Mouse (Mus musculus): ENCODE measurements around the gene Sae1. TPM values are rescaled to one million over a fixed set of nuclear protein-coding genes. Genes with fewer than 3 reads are reported as not detected.

Gene Sae1
- total and polyA plus RNA-seq, 3 experiments, result 182 to 287 TPM; not detected in 1

GRCm38 (mm10) chr7:16425721-16426120 is 38.1 kb upstream of the Sae1 start:
- Histone ChIP-seq H3K4me1 (ENCODE audit: control insufficient read depth in 1 of 2, insufficient read depth in 2 of 2, low read length in 2 of 2) (no peaks in the 10 kb centered on the region), H3K79me2 (ENCODE audit: control insufficient read depth, insufficient read depth, low read length, poor library complexity) (no peaks in the 10 kb centered on the region), H3K27ac (ENCODE audit: control insufficient read depth, low read depth, low read length) (no peak overlapping the region), H3K9me3 (replicated peaks; ENCODE audit: insufficient read depth, low read length) (no peaks in the 10 kb centered on the region), H3K9ac (ENCODE audit: control insufficient read depth, low read depth, low read length, poor library complexity, severe bottlenecking) (no peak overlapping the region), H3K4me3 (ENCODE audit: control insufficient read depth in 1 of 2, insufficient read depth in 1 of 2, low read depth in 2 of 2, low read length in 2 of 2) (no peak overlapping the region), H3K36me3 (ENCODE audit: control insufficient read depth in 1 of 2, insufficient read depth in 2 of 2, low read length in 2 of 2) (peaks cover 0 to 23% of the 10 kb centered on the region in 2 experiments; a peak in 2 of 4 replicates), H3K27me3 (ENCODE audit: control insufficient read depth in 1 of 2, insufficient read depth in 2 of 2, low read length in 2 of 2) (no peaks in the 10 kb centered on the region)
- TF ChIP-seq NRF1 (IDR thresholded peaks at IDR 0.05; ENCODE audit: insufficient read depth, low read depth, low read length, poor library complexity, severe bottlenecking) (no peak), E2F4 (IDR thresholded peaks at IDR 0.05; ENCODE audit: borderline replicate concordance, low read depth, low read length) (no peak), ZMIZ1 (IDR thresholded peaks at IDR 0.05; ENCODE audit: low read depth, low read length) (no peak), MXI1 (IDR thresholded peaks at IDR 0.05; ENCODE audit: low read depth, low read length) (no peak), POLR2AphosphoS2 (IDR thresholded peaks at IDR 0.05; ENCODE audit: low read length) (no peak)
- DNase-seq (ENCODE audit: low read depth, low spot score), result no peak

DNA sequence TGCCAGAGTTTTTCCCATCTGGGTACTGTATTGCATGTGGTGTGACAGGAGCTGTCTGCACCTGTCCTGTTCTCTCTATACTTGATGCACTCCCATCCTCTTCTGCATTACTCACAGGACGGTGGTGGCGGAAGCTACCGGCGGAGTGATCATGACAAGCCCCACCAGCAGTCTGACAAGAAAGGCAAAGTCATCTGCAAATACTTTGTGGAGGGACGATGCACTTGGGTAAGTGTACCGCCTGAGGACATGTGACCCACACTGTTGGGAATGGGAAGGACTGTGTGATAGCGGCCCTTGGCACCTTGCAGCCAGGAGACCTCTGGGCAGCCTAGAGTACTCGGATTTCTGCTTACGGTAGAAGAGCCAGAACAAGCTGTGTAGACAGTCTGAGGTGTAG is 36.1 kb upstream of the Sae1 start:
- Histone ChIP-seq H3K4me1 (ENCODE audit: control insufficient read depth in 1 of 2, insufficient read depth in 2 of 2, low read length in 2 of 2) (no peaks in the 10 kb centered on the region), H3K4me3 (ENCODE audit: control insufficient read depth in 1 of 2, insufficient read depth in 1 of 2, low read depth in 2 of 2, low read length in 2 of 2) (no peak overlapping the region), H3K9me3 (replicated peaks; ENCODE audit: insufficient read depth, low read length) (no peaks in the 10 kb centered on the region), H3K79me2 (ENCODE audit: control insufficient read depth, insufficient read depth, low read length, poor library complexity) (no peaks in the 10 kb centered on the region), H3K36me3 (ENCODE audit: control insufficient read depth in 1 of 2, insufficient read depth in 2 of 2, low read length in 2 of 2) (peaks cover 0 to 29% of the 10 kb centered on the region in 2 experiments; a peak in 2 of 4 replicates), H3K27ac (ENCODE audit: control insufficient read depth, low read depth, low read length) (no peak overlapping the region), H3K9ac (ENCODE audit: control insufficient read depth, low read depth, low read length, poor library complexity, severe bottlenecking) (no peak overlapping the region), H3K27me3 (ENCODE audit: control insufficient read depth in 1 of 2, insufficient read depth in 2 of 2, low read length in 2 of 2) (no peaks in the 10 kb centered on the region)
- TF ChIP-seq TCF12 (IDR thresholded peaks at IDR 0.05; ENCODE audit: low read depth, low read length), result no peak
- TF ChIP-seq NELFE (IDR thresholded peaks at IDR 0.05; ENCODE audit: low read depth, low read length), result no peak
- no peak for TF ChIP-seq EP300 (IDR thresholded peaks at IDR 0.05; ENCODE audit: low read depth in 1 of 2, low read length in 2 of 2)
- TF ChIP-seq ZKSCAN1 (IDR thresholded peaks at IDR 0.05; ENCODE audit: low read depth, low read length), result no peak
- no peak for TF ChIP-seq ZC3H11A (IDR thresholded peaks at IDR 0.05; ENCODE audit: low read depth, low read length)
- TF ChIP-seq POLR2AphosphoS5 (IDR thresholded peaks at IDR 0.05; ENCODE audit: borderline replicate concordance, low read depth, low read length), result no peak
- TF ChIP-seq SMC3 (IDR thresholded peaks at IDR 0.05; ENCODE audit: low read depth, low read length), result no peak
- no peak for TF ChIP-seq ELF1 (IDR thresholded peaks at IDR 0.05; ENCODE audit: low read depth, low read length)
- TF ChIP-seq USF2 (IDR thresholded peaks at IDR 0.05; ENCODE audit: borderline replicate concordance in 1 of 2, insufficient read depth in 1 of 2, low read depth in 1 of 2, low read length in 2 of 2), result no peak
- TF ChIP-seq MAFK (IDR thresholded peaks at IDR 0.05; ENCODE audit: borderline replicate concordance, low read depth, low read length), result no peak
- TF ChIP-seq CTCF (IDR thresholded peaks at IDR 0.05 in 2 of 3, conservative IDR thresholded peaks at IDR 0.05 in 1 of 3; ENCODE audit: control insufficient read depth in 1 of 3, insufficient read depth in 1 of 3, low read depth in 2 of 3, low read length in 3 of 3, poor library complexity in 1 of 3, severe bottlenecking in 1 of 3), result no peak
- no peak for TF ChIP-seq MEF2A (IDR thresholded peaks at IDR 0.05; ENCODE audit: extremely low read depth, insufficient replicate concordance, low read depth, low read length, poor library complexity, severe bottlenecking)
- no peak for TF ChIP-seq JUND (IDR thresholded peaks at IDR 0.05; ENCODE audit: low read depth, low read length)
- no peak for TF ChIP-seq TAL1 (IDR thresholded peaks at IDR 0.05; ENCODE audit: low read length)
- no peak for TF ChIP-seq MYB (IDR thresholded peaks at IDR 0.05; ENCODE audit: low read depth, low read length)
- DNase-seq (ENCODE audit: low read depth, low spot score), result no peak
